8 mouse cellular contexts compared by ENCODE assay signal in the genomic region with DNA sequence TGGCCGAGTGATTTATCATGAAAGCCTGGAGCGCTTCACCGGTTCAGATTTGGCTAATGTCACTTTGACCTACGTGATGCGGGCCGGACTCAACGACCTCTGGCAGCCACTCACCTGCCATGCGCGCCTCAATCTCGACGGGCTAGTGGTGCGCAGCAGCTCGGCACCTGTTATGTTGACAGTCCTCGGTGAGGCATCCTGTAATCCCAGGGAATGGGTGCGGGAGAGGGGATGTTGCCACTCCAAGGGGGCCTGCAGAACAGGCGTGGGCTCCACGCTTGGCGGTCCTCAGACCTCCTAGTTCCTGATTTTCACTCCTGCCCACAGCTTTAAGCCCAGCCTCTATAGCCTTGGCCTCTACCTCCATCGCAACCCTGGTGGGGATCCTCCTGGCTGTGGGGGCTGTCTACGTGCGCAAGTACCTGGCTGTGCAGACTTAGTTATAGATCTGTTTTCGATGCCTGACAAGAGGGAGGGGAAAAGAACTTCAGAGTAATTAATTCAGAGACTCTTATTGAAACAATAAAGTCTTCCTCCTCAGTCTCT. TPM values are rescaled to one million over a fixed set of nuclear protein-coding genes. Genes with fewer than 3 reads are reported as not detected.
DNase-seq lines count a peak whose midpoint lies in the region; ATAC-seq lines count a peak whose summit lies in the region.

No protein-coding gene starts in this region.

- peak overlapping the region; percentile 69 for H3K9ac ChIP-seq in heart, embryonic 13.5 days
- H3K9ac ChIP-seq in hindbrain, embryonic 12.5 days: no peak overlapping the region

- no peak for ATAC-seq in heart, embryonic 13.5 days (ENCODE audit: extremely low read depth, insufficient number of reproducible peaks, low FRiP score, low TSS enrichment)
- 0 out of 2 replicates have a peak, but pooled peaks have one; percentile 3 for ATAC-seq in hindbrain, embryonic 12.5 days (ENCODE audit: low FRiP score)
- 0 out of 2 replicates have a peak, but pooled peaks have one; percentile 3 for ATAC-seq in megakaryocyte progenitor cell, adult 5-6 weeks (replicated peaks; ENCODE audit: poor library complexity)

- no peak for DNase-seq in heart, postnatal 14 days
- peak; percentile 77 for DNase-seq in MEL-GATA-1-ER (ENCODE audit: extremely low read depth, low read depth)
- DNase-seq in yolk sac, embryonic 10.5 days (ENCODE audit: low spot score): no peak
- no peak for DNase-seq in right cerebral cortex, postnatal 4 days
- no peak for DNase-seq in testis, postnatal 10 days (ENCODE audit: low spot score)

- H3K4me3 ChIP-seq in heart, embryonic 13.5 days: peak overlapping the region; percentile 60
- no peak overlapping the region; the same call in 1 of the 2 replicates for H3K4me3 ChIP-seq in hindbrain, embryonic 12.5 days

- peaks cover 86% of the 10 kb centered on the region for H3K27me3 ChIP-seq in heart, embryonic 13.5 days (replicated peaks)
- H3K27me3 ChIP-seq in hindbrain, embryonic 12.5 days: peaks cover 96% of the 10 kb centered on the region

- no peaks in the 10 kb centered on the region for H3K9me3 ChIP-seq in heart, embryonic 13.5 days
- no peaks in the 10 kb centered on the region for H3K9me3 ChIP-seq in hindbrain, embryonic 12.5 days (replicated peaks)

- H3K4me2 ChIP-seq in heart, embryonic 13.5 days: peak overlapping the region; percentile 98
- H3K4me2 ChIP-seq in hindbrain, embryonic 12.5 days (replicated peaks): peak overlapping the region; percentile 70; the same call in 1 of the 2 replicates

- intact Hi-C loops in heart, postnatal 14 days (cut with DNase I): loop anchor here (2.0 to 5.0 kb wide), 2 partner anchors 62 to 107 kb away; a partner anchor contains a TSS

- H3K27ac ChIP-seq in heart, embryonic 13.5 days (replicated peaks): peak overlapping the region; percentile 33; the same call in 1 of the 2 replicates
- H3K27ac ChIP-seq in hindbrain, embryonic 12.5 days: no peak overlapping the region

- peaks cover 57% of the 10 kb centered on the region for H3K4me1 ChIP-seq in heart, embryonic 13.5 days
- peaks cover 37% of the 10 kb centered on the region for H3K4me1 ChIP-seq in hindbrain, embryonic 12.5 days

- WGBS in heart, embryonic 13.5 days: 17% methylated on average over 22 of the region's 22 CpGs
- 26% methylated on average over 22 of the region's 22 CpGs for WGBS in hindbrain, embryonic 12.5 days

- no peaks in the 10 kb centered on the region for H3K36me3 ChIP-seq in heart, embryonic 13.5 days
- H3K36me3 ChIP-seq in hindbrain, embryonic 12.5 days: no peaks in the 10 kb centered on the region

RNA-seq across cellular contexts. Expression of a gene that starts 1.0 kb away (rescaled TPM):
- 3.1 and 8.3 TPM in 2 replicates for polyA plus RNA-seq in heart, embryonic 13.5 days (2015; fragmentation: Nextera tagmentation; extraction: Ambion mirVana)
- under 1 TPM; 0.37 to 0.38 TPM for total RNA-seq in heart, postnatal 14 days (2021)
- polyA plus RNA-seq in hindbrain, embryonic 12.5 days (2016; fragmentation: Nextera tagmentation; extraction: Ambion mirVana): 1.7 and 2.1 TPM in 2 replicates
- 4.5 and 7.8 TPM in 2 replicates for total RNA-seq in megakaryocyte progenitor cell, adult 5-6 weeks (2015)
- total RNA-seq in megakaryocyte progenitor cell, adult 5-6 weeks (2017): 3.7 and 4.0 TPM in 2 replicates

RNA-seq across cellular contexts. Expression of a gene that starts 1.7 kb away (rescaled TPM):
- 0.04 and 0.05 TPM in 2 replicates for polyA plus RNA-seq in heart, embryonic 13.5 days (2015; fragmentation: Nextera tagmentation; extraction: Ambion mirVana)
- total RNA-seq in heart, postnatal 14 days (2021): under 1 TPM in 1 of 2 experiments, not detected in 1; 0.12 TPM
- 0.13 and 0.23 TPM in 2 replicates for polyA plus RNA-seq in hindbrain, embryonic 12.5 days (2016; fragmentation: Nextera tagmentation; extraction: Ambion mirVana)
- not detected in 2 replicates for total RNA-seq in megakaryocyte progenitor cell, adult 5-6 weeks (2015)
- 0.21 and 0.24 TPM in 2 replicates for total RNA-seq in megakaryocyte progenitor cell, adult 5-6 weeks (2017)

RNA-seq across cellular contexts. Expression of a gene that starts 14.3 kb away (rescaled TPM):
- polyA plus RNA-seq in heart, embryonic 13.5 days (2015; fragmentation: Nextera tagmentation; extraction: Ambion mirVana): 11.6 and 11.9 TPM in 2 replicates
- 10 to 100 TPM in 1 of 2 experiments, 1 to 10 TPM in 1; 8.5 to 10.1 TPM for total RNA-seq in heart, postnatal 14 days (2021)
- 5.2 and 5.5 TPM in 2 replicates for polyA plus RNA-seq in hindbrain, embryonic 12.5 days (2016; fragmentation: Nextera tagmentation; extraction: Ambion mirVana)
- 5.3 and 6.9 TPM in 2 replicates for total RNA-seq in megakaryocyte progenitor cell, adult 5-6 weeks (2015)
- 9.2 and 9.8 TPM in 2 replicates for total RNA-seq in megakaryocyte progenitor cell, adult 5-6 weeks (2017)

RNA-seq across cellular contexts. Expression of a gene that starts 27.6 kb away (rescaled TPM):
- polyA plus RNA-seq in heart, embryonic 13.5 days (2015; fragmentation: Nextera tagmentation; extraction: Ambion mirVana): 124 and 139 TPM in 2 replicates
- 100 to 1,000 TPM; 116 to 123 TPM for total RNA-seq in heart, postnatal 14 days (2021)
- polyA plus RNA-seq in hindbrain, embryonic 12.5 days (2016; fragmentation: Nextera tagmentation; extraction: Ambion mirVana): 103 and 106 TPM in 2 replicates
- 42.0 and 48.1 TPM in 2 replicates for total RNA-seq in megakaryocyte progenitor cell, adult 5-6 weeks (2015)
- 44.1 and 50.7 TPM in 2 replicates for total RNA-seq in megakaryocyte progenitor cell, adult 5-6 weeks (2017)

RNA-seq across cellular contexts. Expression of a gene that starts 36.8 kb away (rescaled TPM):
- 0.51 and 0.87 TPM in 2 replicates for polyA plus RNA-seq in heart, embryonic 13.5 days (2015; fragmentation: Nextera tagmentation; extraction: Ambion mirVana)
- not detected for total RNA-seq in heart, postnatal 14 days (2021)
- 2.4 TPM in 1 of 2 replicates, not detected in the other for polyA plus RNA-seq in hindbrain, embryonic 12.5 days (2016; fragmentation: Nextera tagmentation; extraction: Ambion mirVana)
- total RNA-seq in megakaryocyte progenitor cell, adult 5-6 weeks (2015): 1.6 TPM in 1 of 2 replicates, not detected in the other
- 0.96 TPM in 1 of 2 replicates, not detected in the other for total RNA-seq in megakaryocyte progenitor cell, adult 5-6 weeks (2017)
